Mouse (Mus musculus) frontal cortex, postnatal 10 days (tissue): Measurements from ENCODE around the gene Nrtn.

ENCODE experiments used
- DNase-seq, 2 experiments: peaks; one replicate each; pipeline ENCODE4 v3.0.0; 2022; ENCODE audit warnings: low spot score in 2 of 2, mixed read lengths in 1 of 2

The Nrtn gene

GRCm38 (mm10) chr17:56762769-56763731 lies 5.7 kb upstream of the Nrtn start:
- no peak for DNase-seq

- peak; percentile 75 to 84 for DNase-seq
Measured at GRCm38 (mm10) chr17:56761991-56762410, 4.7 kb upstream of the Nrtn start.

- no peak for DNase-seq
Measured at GRCm38 (mm10) chr17:56761077-56761476, 3.7 kb upstream of the Nrtn start.

GRCm38 (mm10) chr17:56759261-56759660 lies 1.9 kb upstream of the Nrtn start:
- DNase-seq, result no peak

GRCm38 (mm10) chr17:56758132-56758531 lies 802 bp upstream of the Nrtn start:
- DNase-seq, result peak in 1 of 2 experiments; percentile 58

GRCm38 (mm10) chr17:56756703-56757399 lies 479 bp downstream of the Nrtn start:
- DNase-seq, result no peak

GRCm38 (mm10) chr17:56754271-56755185 lies 2.8 kb downstream of the Nrtn start:
- DNase-seq, result no peak

GRCm38 (mm10) chr17:56753452-56753851 lies 3.9 kb downstream of the Nrtn start:
- DNase-seq, result no peak

- no peak for DNase-seq
Measured at GRCm38 (mm10) chr17:56751404-56752072, 5.8 kb downstream of the Nrtn start.

GRCm38 (mm10) chr17:56744173-56744572 lies 13.2 kb downstream of the Nrtn start:
- no peak for DNase-seq

GRCm38 (mm10) chr17:56740788-56741160 lies 16.6 kb downstream of the Nrtn start:
- no peak for DNase-seq

- DNase-seq, result no peak
Measured at GRCm38 (mm10) chr17:56740118-56740787, 17.1 kb downstream of the Nrtn start.

- DNase-seq, result no peak
Measured at GRCm38 (mm10) chr17:56738221-56738620, 19.1 kb downstream of the Nrtn start.

GRCm38 (mm10) chr17:56736534-56736933 lies 20.8 kb downstream of the Nrtn start:
- no peak for DNase-seq

GRCm38 (mm10) chr17:56729656-56730055 lies 27.7 kb downstream of the Nrtn start:
- no peak for DNase-seq

GRCm38 (mm10) chr17:56729151-56729550 lies 28.2 kb downstream of the Nrtn start:
- no peak for DNase-seq

GRCm38 (mm10) chr17:56728117-56728516 lies 29.2 kb downstream of the Nrtn start:
- no peak for DNase-seq

- no peak for DNase-seq
Measured at GRCm38 (mm10) chr17:56727659-56728058, 29.7 kb downstream of the Nrtn start.

GRCm38 (mm10) chr17:56727029-56727649 lies 30.2 kb downstream of the Nrtn start:
- DNase-seq, result no peak
